Mouse (Mus musculus): ENCODE data around the gene Lrrc4b.

GRCm38 (mm10) chr7:44474419-44474818 lies 45.6 kb downstream of the Lrrc4b start:
- TF ChIP-seq POLR2A (IDR thresholded peaks at IDR 0.05; ENCODE audit: borderline replicate concordance, extremely low read depth, insufficient read depth, insufficient read length, poor library complexity, severe bottlenecking) = no peak
- TF ChIP-seq CTCF (IDR thresholded peaks at IDR 0.05; ENCODE audit: borderline replicate concordance, extremely low read depth, insufficient read depth, insufficient read length) = no peak
